Mouse (Mus musculus) embryonic facial prominence, embryonic 12.5 days (tissue): ENCODE measurements around the gene Pip4k2b. TPM values are rescaled to one million over a fixed set of nuclear protein-coding genes. Genes with fewer than 3 reads are reported as not detected.

Source experiments
- ATAC-seq: fragments of 200-750 bp; cut with Nextera tagmentation; 2 replicates; pipeline ENCODE4 v1.8.0; 2017; ENCODE audit not compliant: insufficient number of reproducible peaks, insufficient read depth, low FRiP score, low TSS enrichment
- H3K27ac ChIP-seq: fragments of 300-500 bp; sonication (generic); 2 replicates; pipeline ENCODE4 v1.5.1; 2016; ENCODE audit warnings: mild to moderate bottlenecking
- H3K27me3 ChIP-seq: fragments of 300-500 bp; sonication (generic); 2 replicates; pipeline ENCODE4 v1.6.1; 2016; ENCODE audit warnings: mild to moderate bottlenecking, moderate library complexity
- H3K36me3 ChIP-seq: fragments of 300-500 bp; sonication (generic); 2 replicates; pipeline ENCODE4 v1.6.1; 2016; ENCODE audit warnings: mild to moderate bottlenecking
- H3K4me1 ChIP-seq: fragments of 300-500 bp; sonication (generic); 2 replicates; pipeline ENCODE4 v1.6.1; 2016
- H3K4me2 ChIP-seq: fragments of 300-500 bp; sonication (generic); replicated peaks from 2 replicates; pipeline ENCODE4 v1.6.1; 2016; ENCODE audit warnings: mild to moderate bottlenecking, moderate library complexity
- H3K4me3 ChIP-seq: fragments of 300-500 bp; sonication (generic); 2 replicates; pipeline ENCODE4 v1.5.1; 2016; ENCODE audit warnings: mild to moderate bottlenecking
- H3K9ac ChIP-seq: fragments of 300-500 bp; sonication (generic); 2 replicates; pipeline ENCODE4 v1.6.1; 2016; ENCODE audit warnings: mild to moderate bottlenecking, moderate library complexity
- H3K9me3 ChIP-seq: fragments of 300-500 bp; sonication (generic); 2 replicates; pipeline ENCODE4 v1.6.1; 2016; ENCODE audit warnings: mild to moderate bottlenecking, moderate library complexity
- WGBS: fragments of 180-500 bp; shearing (Covaris S2); methylation state at CpG from one replicate; pipeline ENCODE4 v1.1.7; 2016; 5-methylcytosine and 5-hydroxymethylcytosine counted together
- polyA plus RNA-seq: library from polyadenylated mRNA; unstranded; fragments of >200 nt; fragmentation: Nextera tagmentation; extraction: Ambion mirVana; gene quantifications from 2 replicates; pipeline ENCODE4 v1.2.1, GENCODE M21; 2016

Gene Pip4k2b
- polyA plus RNA-seq, 1 experiment from 2014 or later: 3.0 TPM

- Histone ChIP-seq H3K36me3 (peaks cover 26% of the 10 kb centered on the region), H3K4me2 (peak overlapping the region; percentile 26; the same call in 1 of the 2 replicates), H3K27me3 (no peaks in the 10 kb centered on the region), H3K9ac (no peak overlapping the region), H3K4me1 (peaks cover 25% of the 10 kb centered on the region), H3K4me3 (no peak overlapping the region), H3K27ac (peak overlapping the region; percentile 32; the same call in 1 of the 2 replicates), H3K9me3 (no peaks in the 10 kb centered on the region)
- no peak for ATAC-seq
- WGBS: 11% methylated on average over 10 of the region's 10 CpGs
These were observed 10.8 kb downstream of the Pip4k2b start for GRCm38 (mm10) chr11:97733689-97734088.

GRCm38 (mm10) chr11:97728730-97729129 lies 15.8 kb downstream of the Pip4k2b start:
- Histone ChIP-seq H3K36me3 (peaks cover 73% of the 10 kb centered on the region), H3K27me3 (no peaks in the 10 kb centered on the region), H3K9me3 (no peaks in the 10 kb centered on the region), H3K4me3 (no peak overlapping the region), H3K4me1 (peaks cover 10% of the 10 kb centered on the region), H3K9ac (no peak overlapping the region), H3K4me2 (no peak overlapping the region), H3K27ac (no peak overlapping the region)
- ATAC-seq: no peak
- WGBS: 73% methylated on average over 7 of the region's 7 CpGs

GRCm38 (mm10) chr11:97728311-97728710 lies 16.2 kb downstream of the Pip4k2b start:
- no peak for ATAC-seq

GRCm38 (mm10) chr11:97723709-97724108 lies 20.8 kb downstream of the Pip4k2b start:
- no peaks in the 10 kb centered on the region for H3K27me3 ChIP-seq
- no peak overlapping the region for H3K4me2 ChIP-seq
- no peaks in the 10 kb centered on the region for H3K4me1 ChIP-seq
- H3K4me3 ChIP-seq: no peak overlapping the region
- 83% methylated on average over 7 of the region's 7 CpGs for WGBS
- no peak for ATAC-seq
- H3K9ac ChIP-seq: no peak overlapping the region
- H3K27ac ChIP-seq: no peak overlapping the region
- peaks cover 6% of the 10 kb centered on the region; the same call in 1 of the 2 replicates for H3K9me3 ChIP-seq
- peaks cover 98% of the 10 kb centered on the region for H3K36me3 ChIP-seq

More at GRCm38 (mm10) chr11:97728311-97728710, 16.2 kb downstream of the Pip4k2b start:
- Histone ChIP-seq H3K4me1 (peaks cover 6% of the 10 kb centered on the region), H3K9ac (0 out of 2 replicates have a peak overlapping the region, but pooled peaks have one; percentile 25), H3K36me3 (peaks cover 78% of the 10 kb centered on the region), H3K9me3 (no peaks in the 10 kb centered on the region), H3K27me3 (no peaks in the 10 kb centered on the region), H3K4me3 (no peak overlapping the region), H3K27ac (no peak overlapping the region), H3K4me2 (no peak overlapping the region)
- WGBS: 63% methylated on average over 7 of the region's 7 CpGs

- 92% methylated on average over 4 of the region's 4 CpGs for WGBS
- H3K9me3 ChIP-seq: peaks cover 6% of the 10 kb centered on the region; the same call in 1 of the 2 replicates
These were observed 23.2 kb downstream of the Pip4k2b start for GRCm38 (mm10) chr11:97721338-97721737.

GRCm38 (mm10) chr11:97719041-97719440 lies 25.5 kb downstream of the Pip4k2b start:
- Histone ChIP-seq H3K27ac (no peak overlapping the region), H3K27me3 (no peaks in the 10 kb centered on the region), H3K9me3 (peaks cover 6% of the 10 kb centered on the region; the same call in 1 of the 2 replicates), H3K9ac (no peak overlapping the region), H3K36me3 (peaks cover 94% of the 10 kb centered on the region), H3K4me3 (no peak overlapping the region), H3K4me1 (no peaks in the 10 kb centered on the region), H3K4me2 (no peak overlapping the region)
- WGBS: 79% methylated on average over 4 of the region's 4 CpGs
- ATAC-seq: no peak

More at GRCm38 (mm10) chr11:97721338-97721737, 23.2 kb downstream of the Pip4k2b start:
- H3K4me1 ChIP-seq: no peaks in the 10 kb centered on the region
- no peak overlapping the region for H3K9ac ChIP-seq
- H3K27ac ChIP-seq: no peak overlapping the region
- no peaks in the 10 kb centered on the region for H3K27me3 ChIP-seq
- no peak overlapping the region for H3K4me3 ChIP-seq
- no peak for ATAC-seq
- H3K36me3 ChIP-seq: peaks cover 97% of the 10 kb centered on the region
- no peak overlapping the region for H3K4me2 ChIP-seq

- H3K4me3 ChIP-seq: no peak overlapping the region
- peaks cover 94% of the 10 kb centered on the region for H3K36me3 ChIP-seq
- peaks cover 6% of the 10 kb centered on the region; the same call in 1 of the 2 replicates for H3K9me3 ChIP-seq
- no peak for ATAC-seq
- no peaks in the 10 kb centered on the region for H3K27me3 ChIP-seq
- 77% methylated on average over 15 of the region's 15 CpGs for WGBS
- no peak overlapping the region for H3K4me2 ChIP-seq
- H3K4me1 ChIP-seq: no peaks in the 10 kb centered on the region
- H3K27ac ChIP-seq: no peak overlapping the region
- no peak overlapping the region for H3K9ac ChIP-seq
These were observed 26.1 kb downstream of the Pip4k2b start for GRCm38 (mm10) chr11:97718281-97718860.

GRCm38 (mm10) chr11:97717369-97718280 lies 26.9 kb downstream of the Pip4k2b start:
- no peak overlapping the region for H3K27ac ChIP-seq
- no peak for ATAC-seq
- H3K4me3 ChIP-seq: no peak overlapping the region
- peaks cover 94% of the 10 kb centered on the region for H3K36me3 ChIP-seq
- no peak overlapping the region for H3K9ac ChIP-seq
- no peaks in the 10 kb centered on the region for H3K4me1 ChIP-seq
- WGBS: 85% methylated on average over 26 of the region's 26 CpGs
- peaks cover 6% of the 10 kb centered on the region; the same call in 1 of the 2 replicates for H3K9me3 ChIP-seq
- H3K4me2 ChIP-seq: no peak overlapping the region
- H3K27me3 ChIP-seq: no peaks in the 10 kb centered on the region

- H3K4me2 ChIP-seq: no peak overlapping the region
- H3K27ac ChIP-seq: no peak overlapping the region
- no peaks in the 10 kb centered on the region for H3K9me3 ChIP-seq
- no peaks in the 10 kb centered on the region for H3K4me1 ChIP-seq
- ATAC-seq: no peak
- WGBS: 87% methylated on average over 8 of the region's 8 CpGs
- H3K4me3 ChIP-seq: no peak overlapping the region
- H3K36me3 ChIP-seq: peaks cover 94% of the 10 kb centered on the region
- no peaks in the 10 kb centered on the region for H3K27me3 ChIP-seq
- no peak overlapping the region for H3K9ac ChIP-seq
These were observed 28.5 kb downstream of the Pip4k2b start for GRCm38 (mm10) chr11:97716021-97716420.

GRCm38 (mm10) chr11:97714784-97715760 lies 29.4 kb downstream of the Pip4k2b start:
- H3K4me3 ChIP-seq: no peak overlapping the region
- ATAC-seq: no peak
- WGBS: 89% methylated on average over 14 of the region's 14 CpGs
- H3K27me3 ChIP-seq: no peaks in the 10 kb centered on the region
- no peak overlapping the region for H3K4me2 ChIP-seq
- H3K9me3 ChIP-seq: no peaks in the 10 kb centered on the region
- no peak overlapping the region for H3K9ac ChIP-seq
- H3K4me1 ChIP-seq: no peaks in the 10 kb centered on the region
- H3K36me3 ChIP-seq: peaks cover 85% of the 10 kb centered on the region
- H3K27ac ChIP-seq: no peak overlapping the region

- Histone ChIP-seq H3K4me3 (no peak overlapping the region), H3K9ac (no peak overlapping the region), H3K4me2 (no peak overlapping the region), H3K9me3 (no peaks in the 10 kb centered on the region), H3K27me3 (no peaks in the 10 kb centered on the region), H3K36me3 (peaks cover 77% of the 10 kb centered on the region), H3K27ac (no peak overlapping the region), H3K4me1 (no peaks in the 10 kb centered on the region)
- ATAC-seq: no peak
- WGBS: 92% methylated on average over 3 of the region's 3 CpGs
These were observed 30.1 kb downstream of the Pip4k2b start for GRCm38 (mm10) chr11:97714356-97714755.
